Mouse (Mus musculus): ENCODE data around the gene Kcnt2. TPM values are rescaled to one million over a fixed set of nuclear protein-coding genes. Genes with fewer than 3 reads are reported as not detected.

The Kcnt2 gene
- polyA plus RNA-seq, 1 experiment from 2014 or later = 0.86 TPM

GRCm38 (mm10) chr1:140451461-140451860 is 205.5 kb downstream of the Kcnt2 start:
- H3K9me3 ChIP-seq = no peaks in the 10 kb centered on the region
- H3K4me2 ChIP-seq (replicated peaks) = no peak overlapping the region

GRCm38 (mm10) chr1:140451924-140452323 is 206.0 kb downstream of the Kcnt2 start:
- no peaks in the 10 kb centered on the region for H3K4me1 ChIP-seq
- no peak overlapping the region for H3K4me3 ChIP-seq
- no peaks in the 10 kb centered on the region for H3K27me3 ChIP-seq
- no peak for ATAC-seq (ENCODE audit: insufficient number of reproducible peaks, insufficient read depth, low FRiP score, low TSS enrichment)
- 81% methylated on average over 1 of the region's 1 CpGs for WGBS
- no peak overlapping the region for H3K4me2 ChIP-seq (replicated peaks)
- H3K27ac ChIP-seq = no peak overlapping the region
- H3K9me3 ChIP-seq = no peaks in the 10 kb centered on the region
- H3K36me3 ChIP-seq = no peaks in the 10 kb centered on the region
- H3K9ac ChIP-seq = no peak overlapping the region

More at GRCm38 (mm10) chr1:140451461-140451860, 205.5 kb downstream of the Kcnt2 start:
- no peaks in the 10 kb centered on the region for H3K36me3 ChIP-seq
- no peaks in the 10 kb centered on the region for H3K27me3 ChIP-seq
- H3K4me1 ChIP-seq = no peaks in the 10 kb centered on the region
- no peak overlapping the region for H3K4me3 ChIP-seq
- 89% methylated on average over 3 of the region's 3 CpGs for WGBS
- ATAC-seq (ENCODE audit: insufficient number of reproducible peaks, insufficient read depth, low FRiP score, low TSS enrichment) = no peak
- H3K9ac ChIP-seq = no peak overlapping the region
- no peak overlapping the region for H3K27ac ChIP-seq

DNA sequence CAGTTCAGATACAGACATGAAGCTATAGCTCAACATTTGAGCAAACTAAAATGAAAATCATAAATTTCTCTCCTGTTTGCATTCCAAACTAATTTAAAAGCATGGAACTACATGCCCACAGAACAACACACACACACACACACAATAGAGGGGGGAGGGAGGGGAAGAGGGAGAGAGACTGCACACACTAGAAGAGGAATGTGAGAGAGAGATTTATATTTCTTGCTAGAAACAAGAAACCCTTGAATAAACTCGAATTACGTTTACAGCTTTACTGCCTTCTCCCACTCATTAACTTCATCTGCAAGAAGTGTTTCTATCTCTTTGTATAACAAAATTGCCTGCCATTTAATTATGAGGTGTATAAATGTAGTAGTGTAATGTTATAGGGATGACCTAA is 209.9 kb downstream of the Kcnt2 start:
- no peaks in the 10 kb centered on the region for H3K4me1 ChIP-seq
- H3K9me3 ChIP-seq = no peaks in the 10 kb centered on the region
- no peak overlapping the region for H3K27ac ChIP-seq
- WGBS = 57% methylated on average over 2 of the region's 2 CpGs
- H3K36me3 ChIP-seq = no peaks in the 10 kb centered on the region
- no peaks in the 10 kb centered on the region for H3K27me3 ChIP-seq
- H3K4me2 ChIP-seq (replicated peaks) = no peak overlapping the region
- no peak for ATAC-seq (ENCODE audit: insufficient number of reproducible peaks, insufficient read depth, low FRiP score, low TSS enrichment)
- H3K9ac ChIP-seq = no peak overlapping the region
- no peak overlapping the region for H3K4me3 ChIP-seq

DNA sequence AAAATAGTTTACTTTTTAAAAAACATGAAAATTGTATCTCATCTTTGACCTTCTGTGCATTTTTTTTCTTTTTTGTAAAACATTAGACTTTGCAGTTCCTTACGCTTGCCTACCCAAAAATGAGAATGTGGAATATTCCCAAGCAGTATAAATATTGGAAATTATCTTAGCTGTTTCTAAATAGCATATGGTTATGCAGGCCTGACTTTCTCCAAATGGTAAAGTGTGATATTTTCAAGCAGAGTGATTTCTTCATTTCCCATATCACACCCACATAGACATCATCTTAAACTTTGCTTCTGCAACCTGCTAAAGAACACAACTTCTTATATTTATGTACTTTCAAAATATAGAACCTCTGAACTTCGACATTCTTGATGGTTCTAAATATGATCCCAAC is 210.9 kb downstream of the Kcnt2 start:
- Histone ChIP-seq H3K9ac (no peak overlapping the region), H3K27ac (no peak overlapping the region), H3K9me3 (no peaks in the 10 kb centered on the region), H3K27me3 (no peaks in the 10 kb centered on the region), H3K36me3 (no peaks in the 10 kb centered on the region), H3K4me1 (no peaks in the 10 kb centered on the region), H3K4me3 (no peak overlapping the region), H3K4me2 (replicated peaks) (no peak overlapping the region)
- 85% methylated on average over 2 of the region's 2 CpGs for WGBS
- no peak for ATAC-seq (ENCODE audit: insufficient number of reproducible peaks, insufficient read depth, low FRiP score, low TSS enrichment)

DNA sequence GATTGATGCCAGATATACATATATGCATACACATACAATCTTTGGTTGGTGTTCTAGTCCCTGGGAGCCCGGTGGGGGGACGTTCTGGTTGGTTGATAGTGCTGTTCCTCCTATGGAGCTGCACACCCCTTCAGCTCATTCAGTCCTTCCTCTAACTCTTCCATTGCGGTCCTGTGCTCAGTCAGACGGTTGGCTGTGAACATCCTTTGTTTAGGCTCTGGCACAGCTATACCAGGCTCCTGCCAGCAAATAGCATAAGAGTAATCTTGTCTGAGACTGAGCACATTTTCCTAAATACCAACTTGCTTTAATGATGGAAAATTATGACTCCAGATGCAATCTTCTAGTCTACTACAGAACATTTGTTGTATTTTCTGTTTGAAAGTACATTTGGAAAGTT is 222.4 kb downstream of the Kcnt2 start:
- H3K4me2 ChIP-seq (replicated peaks) = no peak overlapping the region
- WGBS = 84% methylated on average over 4 of the region's 4 CpGs
- ATAC-seq (ENCODE audit: insufficient number of reproducible peaks, insufficient read depth, low FRiP score, low TSS enrichment) = no peak
- H3K4me3 ChIP-seq = no peak overlapping the region
- no peak overlapping the region for H3K27ac ChIP-seq
- H3K9me3 ChIP-seq = no peaks in the 10 kb centered on the region
- no peak overlapping the region for H3K9ac ChIP-seq
- H3K4me1 ChIP-seq = no peaks in the 10 kb centered on the region
- no peaks in the 10 kb centered on the region for H3K36me3 ChIP-seq
- no peaks in the 10 kb centered on the region for H3K27me3 ChIP-seq

DNA sequence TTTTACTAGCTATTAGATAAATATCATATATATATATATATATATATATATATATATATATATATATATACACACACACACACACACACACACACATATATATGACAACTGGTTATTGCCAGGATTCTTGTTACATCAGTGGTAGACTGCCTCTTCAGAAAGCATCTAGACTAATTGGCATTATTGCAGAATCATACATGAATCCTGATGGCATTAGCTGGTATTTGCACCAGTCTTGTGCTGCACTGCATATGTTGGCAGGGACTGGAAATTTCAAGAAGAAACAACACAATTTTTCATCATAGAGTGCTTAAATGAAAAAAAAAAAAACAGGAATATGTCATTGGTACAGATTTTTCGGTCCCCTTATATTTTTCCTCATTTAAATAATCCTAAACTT is 223.6 kb downstream of the Kcnt2 start:
- H3K9ac ChIP-seq = no peak overlapping the region
- no peaks in the 10 kb centered on the region for H3K36me3 ChIP-seq
- H3K4me1 ChIP-seq = no peaks in the 10 kb centered on the region
- no peaks in the 10 kb centered on the region for H3K27me3 ChIP-seq
- no peak overlapping the region for H3K4me2 ChIP-seq (replicated peaks)
- H3K9me3 ChIP-seq = no peaks in the 10 kb centered on the region
- no peak for ATAC-seq (ENCODE audit: insufficient number of reproducible peaks, insufficient read depth, low FRiP score, low TSS enrichment)
- no peak overlapping the region for H3K4me3 ChIP-seq
- WGBS = 88% methylated on average over 1 of the region's 1 CpGs
- no peak overlapping the region for H3K27ac ChIP-seq

GRCm38 (mm10) chr1:140476921-140477320 is 231.0 kb downstream of the Kcnt2 start:
- Histone ChIP-seq H3K27ac (no peak overlapping the region), H3K4me1 (no peaks in the 10 kb centered on the region), H3K9me3 (no peaks in the 10 kb centered on the region), H3K36me3 (no peaks in the 10 kb centered on the region), H3K4me3 (no peak overlapping the region), H3K9ac (no peak overlapping the region), H3K4me2 (replicated peaks) (no peak overlapping the region), H3K27me3 (no peaks in the 10 kb centered on the region)
- 77% methylated on average over 2 of the region's 2 CpGs for WGBS
- no peak for ATAC-seq (ENCODE audit: insufficient number of reproducible peaks, insufficient read depth, low FRiP score, low TSS enrichment)

GRCm38 (mm10) chr1:140484016-140484415 is 238.1 kb downstream of the Kcnt2 start:
- Histone ChIP-seq H3K27me3 (no peaks in the 10 kb centered on the region), H3K27ac (no peak overlapping the region), H3K9me3 (no peaks in the 10 kb centered on the region), H3K4me1 (no peaks in the 10 kb centered on the region), H3K36me3 (no peaks in the 10 kb centered on the region), H3K9ac (no peak overlapping the region), H3K4me2 (replicated peaks) (no peak overlapping the region), H3K4me3 (no peak overlapping the region)
- WGBS = 89% methylated on average over 1 of the region's 1 CpGs
- ATAC-seq (ENCODE audit: insufficient number of reproducible peaks, insufficient read depth, low FRiP score, low TSS enrichment) = no peak

DNA sequence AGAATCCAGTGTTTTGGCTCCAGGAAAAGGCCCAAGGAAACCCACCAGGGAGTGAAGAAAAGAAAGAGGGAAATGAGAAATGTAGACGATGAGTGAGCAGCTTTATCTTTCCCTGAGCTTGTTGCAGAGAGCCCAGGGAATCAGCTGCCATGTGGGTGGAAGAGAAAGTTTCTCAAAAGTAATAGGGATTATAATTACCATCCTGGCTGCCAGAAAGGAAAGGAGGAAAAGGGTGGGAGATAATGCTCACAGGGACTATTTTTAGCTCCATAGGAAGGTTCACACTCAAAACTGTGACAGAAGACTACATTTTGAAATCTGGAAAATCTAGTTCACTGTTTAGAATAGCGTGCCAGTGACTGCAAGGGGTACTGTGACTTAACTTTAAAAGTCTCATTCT is 243.9 kb downstream of the Kcnt2 start:
- no peaks in the 10 kb centered on the region for H3K9me3 ChIP-seq
- ATAC-seq (ENCODE audit: insufficient number of reproducible peaks, insufficient read depth, low FRiP score, low TSS enrichment) = no peak
- WGBS = 65% methylated on average over 2 of the region's 2 CpGs

DNA sequence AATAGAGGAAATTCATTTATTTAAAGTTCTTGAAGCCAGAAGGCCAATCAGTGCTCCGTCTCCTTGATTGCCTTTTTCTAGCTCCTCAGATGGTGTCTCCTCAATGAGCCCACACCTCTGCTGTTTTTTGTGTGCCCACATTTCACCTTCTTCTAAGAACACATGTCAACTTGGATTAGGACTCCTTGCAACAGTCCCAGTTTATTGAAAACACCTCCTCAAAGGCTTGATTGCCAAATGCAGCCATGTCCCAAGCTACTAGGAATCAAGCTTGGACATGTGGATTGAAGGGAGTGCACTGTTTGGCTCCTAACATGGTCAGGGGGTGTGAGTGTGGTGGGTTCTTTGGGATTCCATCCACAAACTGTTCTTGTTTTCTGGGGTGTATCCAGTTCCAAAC is 245.4 kb downstream of the Kcnt2 start:
- Histone ChIP-seq H3K27ac (no peak overlapping the region), H3K4me3 (no peak overlapping the region), H3K4me1 (no peaks in the 10 kb centered on the region), H3K27me3 (no peaks in the 10 kb centered on the region), H3K9ac (no peak overlapping the region), H3K36me3 (no peaks in the 10 kb centered on the region), H3K4me2 (replicated peaks) (no peak overlapping the region), H3K9me3 (no peaks in the 10 kb centered on the region)
- 70% methylated on average over 1 of the region's 1 CpGs for WGBS
- ATAC-seq (ENCODE audit: insufficient number of reproducible peaks, insufficient read depth, low FRiP score, low TSS enrichment) = no peak

More for the DNA sequence above, 243.9 kb downstream of the Kcnt2 start:
- H3K36me3 ChIP-seq = no peaks in the 10 kb centered on the region
- H3K4me2 ChIP-seq (replicated peaks) = no peak overlapping the region
- no peak overlapping the region for H3K9ac ChIP-seq
- H3K27ac ChIP-seq = no peak overlapping the region
- no peak overlapping the region for H3K4me3 ChIP-seq
- no peaks in the 10 kb centered on the region for H3K4me1 ChIP-seq
- H3K27me3 ChIP-seq = no peaks in the 10 kb centered on the region

- H3K27me3 ChIP-seq = no peaks in the 10 kb centered on the region
- H3K4me1 ChIP-seq = no peaks in the 10 kb centered on the region
- H3K9ac ChIP-seq = no peak overlapping the region
- no peak for ATAC-seq (ENCODE audit: insufficient number of reproducible peaks, insufficient read depth, low FRiP score, low TSS enrichment)
- H3K36me3 ChIP-seq = no peaks in the 10 kb centered on the region
- no peaks in the 10 kb centered on the region for H3K9me3 ChIP-seq
- WGBS = 91% methylated on average over 2 of the region's 2 CpGs
- no peak overlapping the region for H3K4me2 ChIP-seq (replicated peaks)
- no peak overlapping the region for H3K27ac ChIP-seq
- no peak overlapping the region for H3K4me3 ChIP-seq
These were observed 246.3 kb downstream of the Kcnt2 start for GRCm38 (mm10) chr1:140492237-140492636.

- ATAC-seq (ENCODE audit: insufficient number of reproducible peaks, insufficient read depth, low FRiP score, low TSS enrichment) = no peak
- no peak overlapping the region for H3K4me2 ChIP-seq (replicated peaks)
- no peaks in the 10 kb centered on the region for H3K4me1 ChIP-seq
- no peaks in the 10 kb centered on the region for H3K36me3 ChIP-seq
- no peak overlapping the region for H3K4me3 ChIP-seq
- H3K27me3 ChIP-seq = no peaks in the 10 kb centered on the region
- no peak overlapping the region for H3K9ac ChIP-seq
- no peak overlapping the region for H3K27ac ChIP-seq
- H3K9me3 ChIP-seq = no peaks in the 10 kb centered on the region
These were observed 267.5 kb downstream of the Kcnt2 start for GRCm38 (mm10) chr1:140513451-140513850.

DNA sequence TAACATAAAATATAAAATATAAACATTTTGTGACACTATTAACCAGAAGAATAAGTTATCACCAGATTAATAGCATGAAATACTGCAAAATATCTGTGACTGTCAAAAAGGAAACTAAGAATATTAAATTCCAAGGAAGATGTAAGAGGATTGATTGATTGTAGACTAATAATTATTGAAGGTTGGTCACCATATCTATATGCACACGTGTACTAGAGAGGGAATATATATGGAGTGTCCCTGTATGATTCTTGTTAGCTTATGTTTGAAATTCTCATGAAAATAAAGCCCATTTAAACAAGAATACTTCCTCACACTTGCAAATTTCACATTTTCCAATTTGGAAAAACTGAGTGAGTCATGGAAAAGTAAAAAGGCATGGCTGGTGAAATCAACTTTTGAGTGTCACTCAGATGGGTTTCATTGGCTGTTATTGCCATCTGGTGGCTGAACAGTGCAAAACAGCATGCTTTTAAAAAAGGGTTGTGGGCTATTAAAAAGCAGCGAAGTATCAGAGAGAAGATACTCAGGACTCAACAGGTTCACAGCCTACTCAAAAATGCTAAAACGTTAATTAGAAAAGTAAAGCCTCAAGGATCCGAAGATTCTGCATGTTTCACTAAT is 285.4 kb downstream of the Kcnt2 start:
- 43% methylated on average over 4 of the region's 4 CpGs for WGBS
- Histone ChIP-seq H3K9me3 (no peaks in the 10 kb centered on the region), H3K27ac (no peak overlapping the region), H3K4me2 (replicated peaks) (no peak overlapping the region), H3K36me3 (no peaks in the 10 kb centered on the region), H3K4me3 (no peak overlapping the region), H3K27me3 (no peaks in the 10 kb centered on the region), H3K9ac (no peak overlapping the region), H3K4me1 (no peaks in the 10 kb centered on the region)
- no peak for ATAC-seq (ENCODE audit: insufficient number of reproducible peaks, insufficient read depth, low FRiP score, low TSS enrichment)

Measured in embryonic facial prominence, embryonic 12.5 days (tissue).